Mouse (Mus musculus): ENCODE measurements around the gene Gpr135. TPM values are rescaled to one million over a fixed set of nuclear protein-coding genes. Genes with fewer than 3 reads are reported as not detected.
A peak's percentile ranks its signal among the peaks of the same experiment; 100 is the strongest.

Gene Gpr135
- 0.42 and 0.53 TPM in 2 replicates for polyA plus RNA-seq (2015; fragmentation: Nextera tagmentation; extraction: Ambion mirVana)

DNA sequence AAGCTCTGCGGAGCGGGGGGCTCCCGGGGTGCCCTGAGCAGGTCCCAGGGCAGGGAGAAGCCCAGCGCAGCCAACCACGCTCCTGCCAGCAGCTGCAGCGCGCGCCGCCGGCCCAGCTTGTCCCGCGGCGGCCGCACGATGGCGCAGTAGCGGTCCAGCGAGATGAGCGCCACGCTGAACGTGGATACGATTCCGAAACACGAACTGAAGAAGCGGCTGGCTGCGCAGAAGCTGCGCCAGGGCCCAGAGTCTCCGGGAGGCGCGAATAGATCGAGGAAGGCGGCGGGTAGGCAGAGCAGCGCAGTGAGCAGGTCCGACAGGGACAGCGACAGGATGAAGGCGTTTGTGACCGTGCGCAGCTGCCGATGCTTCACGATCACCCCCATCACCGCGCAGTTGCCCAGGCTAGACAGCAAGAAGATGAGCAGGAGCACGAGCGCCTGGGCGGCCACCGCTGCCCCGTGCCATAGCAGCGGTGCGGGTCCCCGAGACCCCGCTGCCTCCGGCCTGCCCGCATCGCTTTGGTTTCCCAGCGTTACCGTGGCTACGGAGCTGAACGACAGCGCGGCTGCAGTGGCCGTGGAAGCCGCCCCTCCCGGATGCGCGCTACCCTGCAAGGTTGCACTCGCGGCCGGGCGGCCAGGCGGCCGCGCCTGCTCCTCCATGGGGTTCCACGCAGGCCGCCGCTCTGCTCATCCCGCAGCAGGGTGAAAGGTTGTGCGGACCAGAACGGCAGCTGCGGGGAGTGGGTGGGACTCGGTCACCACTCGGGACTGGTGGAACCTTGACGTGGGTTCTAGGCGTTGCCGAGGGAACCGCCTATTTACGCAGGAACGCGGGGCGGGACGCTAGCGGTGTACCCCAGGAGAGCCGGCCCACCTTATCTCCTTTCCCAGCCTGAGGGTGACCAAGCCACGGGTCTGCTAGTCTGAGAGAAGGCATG, at the start of gene Gpr135:
Gene Gpr135, minus strand, starts transcription at position 799 of the 943 bp plus-strand sequence.
- Histone ChIP-seq H3K36me3 (ENCODE audit: control insufficient read depth, insufficient read depth) (peaks cover 7% of the 10 kb centered on the region; the same call in 1 of the 2 replicates), H3K4me2 (ENCODE audit: low read depth, low read length) (peak within 1 kb of the TSS; percentile 70), H3K9ac (ENCODE audit: low read length) (peak within 1 kb of the TSS; percentile 58), H3K4me1 (ENCODE audit: control insufficient read depth, insufficient read depth, low read length) (peaks cover 4% of the 10 kb centered on the region), H3K27me3 (ENCODE audit: control insufficient read depth, insufficient read depth, low read length) (peaks cover 17% of the 10 kb centered on the region), H3K9me3 (replicated peaks; ENCODE audit: control insufficient read depth, low read length) (peaks cover 4% of the 10 kb centered on the region; the same call in 1 of the 2 replicates), H3K27ac (ENCODE audit: low read length) (no peak within 1 kb of the TSS), H3K4me3 (ENCODE audit: low read length) (peak within 1 kb of the TSS; percentile 72)
- peak; percentile 85 for ATAC-seq (replicated peaks; ENCODE audit: extremely low read depth, insufficient read depth, low FRiP score)
- under 1% methylated on average over 94 of the region's 94 CpGs for WGBS

DNA sequence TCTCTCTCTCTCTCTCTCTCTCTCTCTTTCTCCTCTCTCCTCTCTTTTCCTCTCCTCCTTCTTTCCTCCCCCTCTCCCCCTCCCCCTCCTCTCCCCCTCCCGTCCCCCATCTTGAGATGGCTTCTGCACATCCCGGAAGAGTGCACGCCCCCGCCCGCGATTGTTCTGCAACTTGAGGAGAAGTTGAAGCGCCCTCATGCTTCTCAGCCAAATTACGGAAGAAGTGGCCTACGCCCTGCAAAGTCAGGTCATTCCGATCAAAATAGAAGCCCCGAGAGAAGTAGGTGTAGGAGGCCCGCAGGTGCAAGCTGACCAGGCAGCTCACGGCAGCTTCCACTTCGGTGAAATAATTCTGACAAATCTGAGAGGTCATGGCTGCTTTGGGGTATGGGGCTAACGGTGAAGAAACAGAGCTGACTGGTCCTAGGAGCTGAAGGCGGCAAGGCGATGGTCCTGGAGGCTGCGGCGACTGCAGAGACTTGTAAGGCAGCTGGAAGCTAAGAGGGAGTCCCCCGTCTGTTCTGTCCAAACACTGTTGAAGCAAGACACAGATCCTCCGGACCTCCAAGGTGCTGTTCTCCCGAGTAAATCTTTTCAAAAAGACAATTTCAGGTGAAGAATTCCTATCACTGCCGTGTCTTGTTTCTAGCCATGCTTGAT, 44.9 kb upstream of the Gpr135 start:
- no peak for ATAC-seq (replicated peaks; ENCODE audit: extremely low read depth, insufficient read depth, low FRiP score)
- no peaks in the 10 kb centered on the region for H3K4me1 ChIP-seq (ENCODE audit: control insufficient read depth, insufficient read depth, low read length)

DNA sequence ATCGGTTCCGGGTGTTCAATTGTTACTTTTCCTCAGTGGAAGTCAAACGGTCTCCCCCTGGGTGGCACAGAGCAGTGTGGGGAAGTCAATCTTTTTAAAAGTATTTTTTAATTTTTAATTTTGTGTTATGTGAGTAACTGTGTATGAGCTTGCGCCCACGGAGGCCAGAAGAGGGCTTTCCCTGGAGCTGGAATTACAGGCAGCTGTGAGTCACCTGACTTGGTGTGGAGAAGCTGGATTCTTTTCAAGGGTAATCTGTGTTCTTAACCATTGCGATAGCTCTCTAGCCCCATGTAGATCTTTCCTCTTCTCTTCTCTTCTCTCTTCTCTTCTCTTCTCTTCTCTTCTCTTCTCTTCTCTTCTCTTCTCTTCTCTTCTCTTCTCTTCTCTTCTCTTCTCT, 44.2 kb upstream of the Gpr135 start:
- Histone ChIP-seq H3K4me2 (ENCODE audit: low read depth, low read length) (no peak overlapping the region), H3K4me3 (ENCODE audit: low read length) (no peak overlapping the region), H3K9me3 (replicated peaks; ENCODE audit: control insufficient read depth, low read length) (no peaks in the 10 kb centered on the region), H3K27me3 (ENCODE audit: control insufficient read depth, insufficient read depth, low read length) (no peaks in the 10 kb centered on the region), H3K27ac (ENCODE audit: low read length) (no peak overlapping the region), H3K9ac (ENCODE audit: low read length) (no peak overlapping the region), H3K36me3 (ENCODE audit: control insufficient read depth, insufficient read depth) (no peaks in the 10 kb centered on the region), H3K4me1 (ENCODE audit: control insufficient read depth, insufficient read depth, low read length) (no peaks in the 10 kb centered on the region)
- WGBS = 63% methylated on average over 6 of the region's 6 CpGs
- ATAC-seq (replicated peaks; ENCODE audit: extremely low read depth, insufficient read depth, low FRiP score) = no peak

More for the DNA sequence above, 44.9 kb upstream of the Gpr135 start:
- no peaks in the 10 kb centered on the region for H3K36me3 ChIP-seq (ENCODE audit: control insufficient read depth, insufficient read depth)
- no peak overlapping the region for H3K27ac ChIP-seq (ENCODE audit: low read length)
- no peaks in the 10 kb centered on the region for H3K9me3 ChIP-seq (replicated peaks; ENCODE audit: control insufficient read depth, low read length)
- no peaks in the 10 kb centered on the region for H3K27me3 ChIP-seq (ENCODE audit: control insufficient read depth, insufficient read depth, low read length)
- 68% methylated on average over 22 of the region's 23 CpGs for WGBS
- H3K4me3 ChIP-seq (ENCODE audit: low read length) = no peak overlapping the region
- no peak overlapping the region for H3K4me2 ChIP-seq (ENCODE audit: low read depth, low read length)
- no peak overlapping the region for H3K9ac ChIP-seq (ENCODE audit: low read length)

DNA sequence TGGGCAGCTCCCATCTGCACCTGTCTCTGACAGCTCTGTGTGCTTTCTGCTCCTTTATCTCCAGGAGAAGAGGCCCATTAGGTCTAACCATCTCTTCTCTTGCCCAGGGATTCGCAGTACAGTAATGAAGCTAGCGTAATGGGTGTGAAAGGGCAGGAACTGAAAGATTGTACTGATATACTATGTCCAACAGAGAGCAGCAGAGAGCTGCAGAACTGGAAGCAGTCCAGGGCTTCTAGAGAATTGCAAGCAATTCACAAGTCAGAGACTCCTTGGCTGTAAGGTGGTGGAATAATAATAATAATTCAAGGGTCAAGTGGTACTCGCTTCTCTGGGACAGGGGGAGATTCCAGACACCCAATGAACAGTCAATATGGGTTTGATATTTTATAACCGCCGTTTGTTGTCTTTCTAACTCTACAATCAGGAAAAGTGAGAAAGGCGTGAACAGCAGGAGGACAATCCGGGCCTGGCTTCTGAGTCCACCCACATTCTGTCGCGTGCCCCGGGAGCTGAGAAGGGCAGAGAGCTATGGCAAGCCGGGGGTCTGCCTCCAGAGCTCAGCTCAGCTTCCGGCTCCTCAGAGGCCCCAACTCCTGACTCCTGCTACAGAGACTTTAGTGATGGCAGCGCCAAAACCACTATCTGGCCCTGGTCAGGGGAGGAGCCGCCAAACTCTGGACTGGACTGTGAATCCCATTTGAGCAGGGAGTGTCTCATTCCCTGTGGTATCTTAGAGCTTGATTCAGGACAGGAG, 33.8 kb upstream of the Gpr135 start:
- no peaks in the 10 kb centered on the region for H3K27me3 ChIP-seq (ENCODE audit: control insufficient read depth, insufficient read depth, low read length)
- no peak for ATAC-seq (replicated peaks; ENCODE audit: extremely low read depth, insufficient read depth, low FRiP score)
- H3K36me3 ChIP-seq (ENCODE audit: control insufficient read depth, insufficient read depth) = peaks cover 12% of the 10 kb centered on the region
- H3K9ac ChIP-seq (ENCODE audit: low read length) = 0 out of 2 replicates have a peak overlapping the region, but pooled peaks have one; percentile 34
- H3K4me3 ChIP-seq (ENCODE audit: low read length) = peak overlapping the region; percentile 13
- H3K27ac ChIP-seq (ENCODE audit: low read length) = no peak overlapping the region
- H3K9me3 ChIP-seq (replicated peaks; ENCODE audit: control insufficient read depth, low read length) = no peaks in the 10 kb centered on the region
- H3K4me1 ChIP-seq (ENCODE audit: control insufficient read depth, insufficient read depth, low read length) = no peaks in the 10 kb centered on the region
- peak overlapping the region; percentile 47 for H3K4me2 ChIP-seq (ENCODE audit: low read depth, low read length)
- 17% methylated on average over 14 of the region's 14 CpGs for WGBS

DNA sequence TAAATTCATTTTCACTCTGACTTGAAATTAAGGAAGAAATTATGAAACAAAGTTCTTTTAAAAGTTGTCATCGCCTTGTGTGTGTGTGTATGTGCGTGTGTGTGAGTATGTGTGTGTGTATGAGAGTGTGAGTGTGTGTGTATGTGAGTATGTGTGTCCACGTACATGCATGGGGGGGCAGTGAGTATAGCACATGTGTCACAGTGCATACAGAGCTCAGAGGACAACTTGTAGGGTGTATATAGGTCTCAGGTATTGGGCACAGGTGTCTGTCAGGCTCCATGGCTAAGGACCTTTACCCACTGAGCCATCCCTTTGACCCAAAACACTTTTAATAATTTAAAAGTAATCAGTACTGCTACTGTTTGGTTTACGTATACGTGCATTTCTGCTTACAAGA, 33.1 kb upstream of the Gpr135 start:
- H3K4me2 ChIP-seq (ENCODE audit: low read depth, low read length) = no peak overlapping the region
- no peaks in the 10 kb centered on the region for H3K4me1 ChIP-seq (ENCODE audit: control insufficient read depth, insufficient read depth, low read length)
- WGBS = 79% methylated on average over 5 of the region's 5 CpGs
- no peak overlapping the region for H3K9ac ChIP-seq (ENCODE audit: low read length)
- H3K27ac ChIP-seq (ENCODE audit: low read length) = no peak overlapping the region
- no peaks in the 10 kb centered on the region for H3K27me3 ChIP-seq (ENCODE audit: control insufficient read depth, insufficient read depth, low read length)
- no peaks in the 10 kb centered on the region for H3K9me3 ChIP-seq (replicated peaks; ENCODE audit: control insufficient read depth, low read length)
- peaks cover 15% of the 10 kb centered on the region for H3K36me3 ChIP-seq (ENCODE audit: control insufficient read depth, insufficient read depth)
- no peak for ATAC-seq (replicated peaks; ENCODE audit: extremely low read depth, insufficient read depth, low FRiP score)
- H3K4me3 ChIP-seq (ENCODE audit: low read length) = no peak overlapping the region

DNA sequence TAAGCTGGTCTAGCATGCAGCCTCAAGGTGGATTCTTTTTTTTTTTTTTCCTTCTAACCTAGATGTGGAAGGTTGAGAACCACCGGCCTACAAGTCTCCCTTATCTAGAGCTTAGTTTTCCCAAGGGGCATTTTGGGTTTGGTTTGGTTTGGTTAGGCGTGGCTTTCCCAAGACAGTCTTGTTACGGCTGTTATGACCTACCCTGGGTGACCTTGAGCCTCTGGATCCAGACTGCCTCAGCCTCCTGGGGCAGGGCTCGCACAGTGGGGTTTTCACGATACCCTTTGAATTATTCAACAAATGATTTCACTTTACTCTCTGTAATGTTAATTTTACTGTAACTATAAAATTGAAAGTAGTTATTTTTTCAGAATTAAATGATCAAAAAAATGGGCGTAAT, 31.9 kb upstream of the Gpr135 start:
- WGBS = 76% methylated on average over 6 of the region's 6 CpGs
- no peaks in the 10 kb centered on the region for H3K9me3 ChIP-seq (replicated peaks; ENCODE audit: control insufficient read depth, low read length)
- no peak for ATAC-seq (replicated peaks; ENCODE audit: extremely low read depth, insufficient read depth, low FRiP score)
- peaks cover 21% of the 10 kb centered on the region for H3K36me3 ChIP-seq (ENCODE audit: control insufficient read depth, insufficient read depth)
- no peak overlapping the region for H3K9ac ChIP-seq (ENCODE audit: low read length)
- no peaks in the 10 kb centered on the region for H3K27me3 ChIP-seq (ENCODE audit: control insufficient read depth, insufficient read depth, low read length)
- H3K4me2 ChIP-seq (ENCODE audit: low read depth, low read length) = no peak overlapping the region
- H3K4me1 ChIP-seq (ENCODE audit: control insufficient read depth, insufficient read depth, low read length) = no peaks in the 10 kb centered on the region
- H3K27ac ChIP-seq (ENCODE audit: low read length) = no peak overlapping the region
- no peak overlapping the region for H3K4me3 ChIP-seq (ENCODE audit: low read length)

DNA sequence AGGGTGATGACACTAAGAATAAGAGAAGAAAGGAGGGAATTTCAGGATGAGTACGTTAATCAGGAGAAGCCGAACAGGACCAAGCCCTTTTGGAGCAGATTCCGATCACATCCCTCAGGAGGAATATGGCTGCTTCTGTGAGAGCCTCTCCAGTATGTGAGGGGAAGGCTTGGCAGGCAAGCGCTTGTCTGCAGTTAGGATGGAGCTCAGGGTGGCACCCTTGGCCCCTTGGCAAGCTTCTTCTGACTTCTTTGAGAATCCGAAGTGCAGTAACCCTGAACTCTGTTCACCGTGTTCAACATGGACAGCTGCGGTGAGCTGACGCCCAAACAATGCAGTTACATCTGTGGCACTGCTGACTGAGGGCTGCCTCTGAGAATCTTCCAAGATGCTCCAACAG, 26.0 kb upstream of the Gpr135 start:
- no peak overlapping the region for H3K4me2 ChIP-seq (ENCODE audit: low read depth, low read length)
- no peak overlapping the region for H3K27ac ChIP-seq (ENCODE audit: low read length)
- ATAC-seq (replicated peaks; ENCODE audit: extremely low read depth, insufficient read depth, low FRiP score) = no peak
- no peaks in the 10 kb centered on the region for H3K27me3 ChIP-seq (ENCODE audit: control insufficient read depth, insufficient read depth, low read length)
- no peaks in the 10 kb centered on the region for H3K9me3 ChIP-seq (replicated peaks; ENCODE audit: control insufficient read depth, low read length)
- H3K4me3 ChIP-seq (ENCODE audit: low read length) = no peak overlapping the region
- H3K4me1 ChIP-seq (ENCODE audit: control insufficient read depth, insufficient read depth, low read length) = no peaks in the 10 kb centered on the region
- 95% methylated on average over 8 of the region's 8 CpGs for WGBS
- H3K36me3 ChIP-seq (ENCODE audit: control insufficient read depth, insufficient read depth) = peaks cover 55% of the 10 kb centered on the region
- H3K9ac ChIP-seq (ENCODE audit: low read length) = no peak overlapping the region

DNA sequence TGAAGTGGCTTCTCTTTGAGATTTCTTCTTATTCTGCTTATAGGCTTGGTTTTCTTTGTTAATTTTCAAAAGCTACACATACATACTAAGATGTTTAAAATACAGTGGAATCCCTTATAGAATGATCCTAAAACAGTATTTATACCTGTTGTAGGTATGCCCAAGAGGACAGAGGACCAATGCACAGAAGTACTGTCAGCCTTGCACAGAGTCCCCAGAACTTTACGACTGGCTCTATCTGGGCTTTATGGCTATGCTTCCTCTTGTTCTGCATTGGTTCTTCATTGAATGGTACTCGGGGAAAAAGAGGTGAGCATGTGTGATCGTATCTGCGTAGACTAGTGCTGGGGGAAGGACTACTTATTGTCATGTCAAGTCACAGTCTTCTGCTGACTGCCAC, 18.9 kb upstream of the Gpr135 start:
- no peak overlapping the region for H3K4me2 ChIP-seq (ENCODE audit: low read depth, low read length)
- H3K9ac ChIP-seq (ENCODE audit: low read length) = no peak overlapping the region
- H3K4me1 ChIP-seq (ENCODE audit: control insufficient read depth, insufficient read depth, low read length) = peaks cover 11% of the 10 kb centered on the region
- no peak for ATAC-seq (replicated peaks; ENCODE audit: extremely low read depth, insufficient read depth, low FRiP score)
- WGBS = 94% methylated on average over 4 of the region's 4 CpGs
- H3K36me3 ChIP-seq (ENCODE audit: control insufficient read depth, insufficient read depth) = peaks cover 26% of the 10 kb centered on the region
- no peak overlapping the region for H3K27ac ChIP-seq (ENCODE audit: low read length)
- no peak overlapping the region for H3K4me3 ChIP-seq (ENCODE audit: low read length)
- no peaks in the 10 kb centered on the region for H3K27me3 ChIP-seq (ENCODE audit: control insufficient read depth, insufficient read depth, low read length)
- no peaks in the 10 kb centered on the region for H3K9me3 ChIP-seq (replicated peaks; ENCODE audit: control insufficient read depth, low read length)

All from heart, embryonic 16.5 days (tissue).